Mouse (Mus musculus): ENCODE measurements around the gene Dnajc13.

DNA sequence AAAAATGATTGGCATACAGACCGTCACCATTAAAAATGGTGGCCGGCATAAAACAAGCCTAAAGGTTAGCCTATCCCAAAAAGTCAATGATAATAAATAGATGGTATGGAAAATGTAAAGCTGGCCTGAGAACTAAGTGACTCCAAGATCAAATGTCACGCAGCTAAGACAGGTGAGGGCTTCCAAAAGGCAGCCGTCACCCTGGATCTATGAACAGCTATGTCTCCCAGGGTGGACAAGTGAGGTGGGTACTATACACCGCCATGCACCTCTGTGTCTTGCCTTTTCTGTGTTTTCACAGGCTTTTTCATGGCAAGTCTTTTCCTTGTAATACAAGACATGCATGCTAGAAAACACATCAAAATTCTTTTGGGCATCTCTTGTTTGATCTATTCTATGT lies 73.1 kb downstream of the Dnajc13 start:
- TF ChIP-seq CTCF (conservative IDR thresholded peaks at IDR 0.05; ENCODE audit: low read length): no peak
- TF ChIP-seq NANOG (IDR thresholded peaks at IDR 0.05; ENCODE audit: borderline replicate concordance, low read length): no peak

Data from E14TG2a.4 (cell line).